Mouse (Mus musculus) G1E (cell line): ENCODE measurements around the gene Specc1l. TPM values are rescaled to one million over a fixed set of nuclear protein-coding genes. Genes with fewer than 3 reads are reported as not detected.

Experiments used
- ATAC-seq: 2 replicates; pipeline ENCODE4 v1.8.0; 2016; ENCODE audit warnings: mild to moderate bottlenecking; ENCODE audit not compliant: insufficient number of reproducible peaks, poor library complexity, low FRiP score, severe bottlenecking; ENCODE audit errors: extremely low read depth
- DNase-seq: peaks from one replicate; pipeline ENCODE4 v3.0.0; 2012; ENCODE audit warnings: low spot score
- H3K27me3 ChIP-seq: 2 replicates; pipeline ENCODE4 v1.6.1; 2012; ENCODE audit warnings: mild to moderate bottlenecking, low read length, inconsistent platforms; ENCODE audit not compliant: insufficient read depth
- H3K36me3 ChIP-seq: replicated peaks from 2 replicates; pipeline ENCODE3; 2012; ENCODE audit warnings: mild to moderate bottlenecking, inconsistent platforms
- H3K4me1 ChIP-seq: 2 replicates; pipeline ENCODE4 v1.6.1; 2012; ENCODE audit warnings: low read depth, low read length, inconsistent platforms, mixed read lengths; ENCODE audit not compliant: insufficient read depth
- H3K4me3 ChIP-seq: 2 replicates; pipeline ENCODE4 v1.5.1; 2012; ENCODE audit warnings: low read depth, mild to moderate bottlenecking, inconsistent platforms, low read length, moderate library complexity, mixed read lengths
- H3K9me3 ChIP-seq: replicated peaks from 2 replicates; pipeline ENCODE4 v1.6.1; 2012; ENCODE audit warnings: inconsistent platforms
- CTCF ChIP-seq: IDR thresholded peaks from 2 replicates; pipeline ENCODE4 v1.5.1; 2012; ENCODE audit warnings: low read depth, low read length, inconsistent platforms, mixed read lengths
- GATA1 ChIP-seq: IDR thresholded peaks from 2 replicates; pipeline ENCODE4 v1.6.1; 2012; ENCODE audit warnings: borderline replicate concordance, low read length, inconsistent platforms, mixed read lengths
- GATA2 ChIP-seq: IDR thresholded peaks from 2 replicates; pipeline ENCODE4 v1.6.1; 2012; ENCODE audit warnings: low read depth, low read length, inconsistent platforms, borderline replicate concordance
- POLR2AphosphoS5 ChIP-seq: IDR thresholded peaks from 2 replicates; pipeline ENCODE4 v1.6.1; 2012; ENCODE audit warnings: low read depth, low read length, inconsistent platforms; ENCODE audit not compliant: insufficient replicate concordance
- TAL1 ChIP-seq: conservative IDR thresholded peaks from 2 replicates; pipeline ENCODE4 v1.6.1; 2012; ENCODE audit warnings: low read depth, low read length, inconsistent platforms, mixed read lengths
- polyA plus RNA-seq: library from polyadenylated mRNA; stranded (reverse); fragments of >175 nt; gene quantifications from 2 replicates; pipeline ENCODE4 v1.2.3, GENCODE M21; 2012
- total RNA-seq, 2 experiments: library from RNA; stranded (forward) in 1 of 2; stranded (reverse) in 1 of 2; fragments of 200-1000 nt in 1 of 2; fragments of >200 nt in 1 of 2; fragmentation: Nextera tagmentation in 1 of 2; gene quantifications; 2 replicates each; pipeline ENCODE4 v1.2.3; 2014 to 2017

Specc1l gene
- total and polyA plus RNA-seq, 3 experiments: 6.6 to 31.1 (median 24.2) TPM

GRCm38 (mm10) chr10:75257401-75257800, 45.5 kb downstream of the Specc1l start:
- Histone ChIP-seq H3K4me1 (peaks cover 3% of the 10 kb centered on the region; the same call in 1 of the 2 replicates), H3K9me3 (no peaks in the 10 kb centered on the region), H3K4me3 (no peak overlapping the region), H3K27me3 (no peaks in the 10 kb centered on the region), H3K36me3 (peaks cover 60% of the 10 kb centered on the region)
- DNase-seq (no peak), ATAC-seq (no peak)
- no peak for TF ChIP-seq GATA1
- TF ChIP-seq GATA2: no peak
- no peak for TF ChIP-seq POLR2AphosphoS5
- TF ChIP-seq CTCF: no peak
- no peak for TF ChIP-seq TAL1

DNA sequence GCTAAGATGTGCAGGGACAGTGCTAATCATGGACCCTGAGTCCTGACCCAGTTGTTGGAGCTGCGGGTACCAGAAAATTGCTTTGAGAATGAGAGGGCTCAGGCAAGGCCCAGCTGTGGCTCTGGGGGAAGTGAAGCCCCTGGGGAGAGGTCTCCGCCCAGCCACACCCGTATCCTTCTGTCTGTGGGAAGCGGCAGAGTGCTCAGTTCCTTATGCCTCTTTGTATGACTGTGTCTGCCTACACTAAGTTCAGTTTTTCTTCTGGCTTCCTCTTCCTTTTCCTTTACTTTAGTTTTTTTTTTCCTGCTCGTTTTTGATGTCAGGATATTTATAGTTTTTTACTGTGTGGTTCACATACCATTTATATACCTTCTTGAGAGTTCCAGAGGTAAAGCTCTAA, 46.4 kb downstream of the Specc1l start:
- H3K9me3 ChIP-seq: no peaks in the 10 kb centered on the region
- DNase-seq (no peak), ATAC-seq (no peak)
- peaks cover 3% of the 10 kb centered on the region; the same call in 1 of the 2 replicates for H3K4me1 ChIP-seq
- H3K27me3 ChIP-seq: no peaks in the 10 kb centered on the region
- H3K36me3 ChIP-seq: peaks cover 62% of the 10 kb centered on the region
- no peak overlapping the region for H3K4me3 ChIP-seq
- TF ChIP-seq GATA1: no peak
- no peak for TF ChIP-seq CTCF
- TF ChIP-seq POLR2AphosphoS5: no peak
- no peak for TF ChIP-seq GATA2
- no peak for TF ChIP-seq TAL1

DNA sequence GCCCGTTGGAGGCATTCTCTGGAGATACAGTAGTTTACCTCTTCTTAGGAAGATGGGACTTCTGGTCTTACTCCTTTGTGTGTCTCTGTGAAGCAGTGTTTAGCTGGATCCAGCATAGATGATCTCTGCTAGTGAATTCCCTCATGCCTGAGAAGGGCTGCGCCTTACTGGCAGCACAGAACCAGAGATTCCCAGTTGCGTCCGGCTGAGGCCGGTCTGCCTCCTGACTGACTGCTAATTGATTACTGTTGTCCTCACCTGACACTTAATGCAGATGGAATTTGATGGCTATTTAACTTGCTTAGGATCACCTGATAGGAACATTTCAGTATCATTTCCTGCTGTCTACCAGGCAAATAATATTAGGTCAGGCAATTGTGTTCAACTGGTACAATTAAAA, 49.4 kb downstream of the Specc1l start:
- no peak for DNase-seq
- H3K36me3 ChIP-seq: peaks cover 73% of the 10 kb centered on the region
- no peaks in the 10 kb centered on the region for H3K27me3 ChIP-seq
- no peaks in the 10 kb centered on the region for H3K9me3 ChIP-seq
- ATAC-seq: no peak
- TF ChIP-seq CTCF (no peak), TAL1 (no peak), GATA2 (no peak), POLR2AphosphoS5 (no peak), GATA1 (no peak)
- peaks cover 3% of the 10 kb centered on the region; the same call in 1 of the 2 replicates for H3K4me1 ChIP-seq
- H3K4me3 ChIP-seq: no peak overlapping the region

- no peak for ATAC-seq
- no peak for TF ChIP-seq POLR2AphosphoS5
- no peak for TF ChIP-seq GATA1
- no peak for TF ChIP-seq GATA2
- TF ChIP-seq TAL1: no peak
- no peak for TF ChIP-seq CTCF
Measured at GRCm38 (mm10) chr10:75264993-75265555, 53.2 kb downstream of the Specc1l start.

GRCm38 (mm10) chr10:75273020-75273419, 61.1 kb downstream of the Specc1l start:
- H3K9me3 ChIP-seq: no peaks in the 10 kb centered on the region
- no peak for DNase-seq
- H3K4me1 ChIP-seq: peaks cover 2% of the 10 kb centered on the region; the same call in 1 of the 2 replicates
- H3K36me3 ChIP-seq: peaks cover 70% of the 10 kb centered on the region
- TF ChIP-seq POLR2AphosphoS5 (no peak), CTCF (no peak), TAL1 (no peak), GATA1 (no peak), GATA2 (no peak)
- H3K27me3 ChIP-seq: no peaks in the 10 kb centered on the region
- no peak overlapping the region for H3K4me3 ChIP-seq
- ATAC-seq: no peak

More at GRCm38 (mm10) chr10:75264993-75265555, 53.2 kb downstream of the Specc1l start:
- no peak for DNase-seq
- Histone ChIP-seq H3K36me3 (peaks cover 80% of the 10 kb centered on the region), H3K4me3 (no peak overlapping the region), H3K27me3 (no peaks in the 10 kb centered on the region), H3K9me3 (no peaks in the 10 kb centered on the region), H3K4me1 (no peaks in the 10 kb centered on the region)

GRCm38 (mm10) chr10:75276427-75277013, 64.6 kb downstream of the Specc1l start:
- TF ChIP-seq GATA1 (no peak), CTCF (no peak), GATA2 (no peak), POLR2AphosphoS5 (no peak), TAL1 (no peak)
- DNase-seq (no peak), ATAC-seq (no peak)
- peaks cover 68% of the 10 kb centered on the region for H3K36me3 ChIP-seq
- no peak overlapping the region for H3K4me3 ChIP-seq
- no peaks in the 10 kb centered on the region for H3K9me3 ChIP-seq
- H3K27me3 ChIP-seq: no peaks in the 10 kb centered on the region
- H3K4me1 ChIP-seq: peaks cover 2% of the 10 kb centered on the region; the same call in 1 of the 2 replicates
